Mouse (Mus musculus) brain, embryonic 14.5 days (tissue): ENCODE measurements around the gene Haus5.

ENCODE experiments used
- CTCF ChIP-seq: fragments of 200-500 bp; IDR thresholded peaks from 2 replicates; pipeline ENCODE4 v1.5.1; 2012; ENCODE audit warnings: inconsistent platforms, mild to moderate bottlenecking, moderate library complexity, borderline replicate concordance; ENCODE audit not compliant: insufficient read depth, insufficient read length; ENCODE audit errors: extremely low read depth
- POLR2A ChIP-seq: fragments of 200-500 bp; IDR thresholded peaks from 2 replicates; pipeline ENCODE4 v1.6.1; 2012; ENCODE audit warnings: mild to moderate bottlenecking, inconsistent platforms, borderline replicate concordance; ENCODE audit not compliant: poor library complexity, insufficient read depth, insufficient read length, severe bottlenecking; ENCODE audit errors: extremely low read depth

DNA sequence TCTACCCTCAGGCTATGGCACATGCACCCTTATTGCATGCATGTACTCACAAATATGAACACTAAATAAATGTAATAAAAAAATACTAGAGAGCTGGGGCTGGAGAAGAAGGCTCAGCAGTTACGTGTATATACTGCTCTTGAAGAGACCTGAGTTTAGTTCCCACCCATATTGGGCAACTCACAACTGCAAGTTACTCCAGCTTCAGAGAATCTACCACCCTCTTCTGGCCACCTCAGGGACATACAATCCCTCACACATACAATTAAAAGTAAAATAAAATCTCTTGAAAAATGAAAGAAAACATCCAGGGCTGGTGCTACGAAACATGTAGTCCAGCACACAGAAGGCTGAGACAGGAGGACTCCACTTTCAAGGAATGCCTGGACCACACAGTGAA, 50.3 kb downstream of the Haus5 start:
- TF ChIP-seq CTCF (peak; percentile 7; the same call in 1 of the 2 replicates), POLR2A (no peak)
